Mouse (Mus musculus) embryonic facial prominence, embryonic 11.5 days (tissue): ENCODE results near the gene Pard3. TPM values are rescaled to one million over a fixed set of nuclear protein-coding genes. Genes with fewer than 3 reads are reported as not detected.

ENCODE experiments used
- ATAC-seq: fragments of 200-750 bp; cut with Nextera tagmentation; replicated peaks from 2 replicates; pipeline ENCODE4 v1.8.0; 2017; ENCODE audit warnings: low read depth; ENCODE audit not compliant: insufficient number of reproducible peaks, low FRiP score, low TSS enrichment
- DNase-seq: peaks from one replicate; pipeline ENCODE4 v3.0.0-alpha.2; 2015; ENCODE audit warnings: low spot score
- H3K27ac ChIP-seq: fragments of 300-500 bp; sonication (generic); replicated peaks from 2 replicates; pipeline ENCODE4 v1.5.1; 2014; ENCODE audit warnings: mild to moderate bottlenecking, low read depth, low read length, control low read depth
- H3K27me3 ChIP-seq: fragments of 300-500 bp; sonication (generic); 2 replicates; pipeline ENCODE4 v1.6.1; 2014; ENCODE audit warnings: mild to moderate bottlenecking, low read length, moderate library complexity, mixed read lengths; ENCODE audit not compliant: control insufficient read depth, insufficient read depth
- H3K36me3 ChIP-seq: fragments of 300-500 bp; sonication (generic); replicated peaks from 2 replicates; pipeline ENCODE4 v1.6.1; 2014; ENCODE audit warnings: low read depth, mild to moderate bottlenecking, low read length, moderate library complexity, mixed read lengths; ENCODE audit not compliant: control insufficient read depth, insufficient read depth
- H3K4me1 ChIP-seq: fragments of 300-500 bp; sonication (generic); 2 replicates; pipeline ENCODE4 v1.6.1; 2014; ENCODE audit warnings: low read length, mixed read lengths; ENCODE audit not compliant: control insufficient read depth, insufficient read depth
- H3K4me2 ChIP-seq: fragments of 300-500 bp; sonication (generic); 2 replicates; pipeline ENCODE4 v1.6.1; 2014; ENCODE audit warnings: low read depth, mild to moderate bottlenecking, control low read depth, low read length, moderate library complexity
- H3K4me3 ChIP-seq: fragments of 300-500 bp; sonication (generic); 2 replicates; pipeline ENCODE4 v1.5.1; 2014; ENCODE audit warnings: low read depth, low read length, control low read depth
- H3K9ac ChIP-seq: fragments of 300-500 bp; sonication (generic); replicated peaks from 2 replicates; pipeline ENCODE4 v1.6.1; 2014; ENCODE audit warnings: mild to moderate bottlenecking, control low read depth, low read length
- H3K9me3 ChIP-seq: fragments of 300-500 bp; sonication (generic); replicated peaks from 2 replicates; pipeline ENCODE4 v1.6.1; 2016; ENCODE audit warnings: mild to moderate bottlenecking, low read length, inconsistent platforms, mixed read lengths; ENCODE audit not compliant: control insufficient read depth
- WGBS: fragments of 180-500 bp; shearing (Covaris S2); extraction: QIAGEN DNeasy Blood & Tissue Kit; methylation state at CpG from one replicate; pipeline ENCODE4 v1.1.7; 2014; 5-methylcytosine and 5-hydroxymethylcytosine counted together
- polyA plus RNA-seq: library from polyadenylated mRNA; unstranded; fragments of >200 nt; fragmentation: Nextera tagmentation; extraction: Ambion mirVana; gene quantifications from 2 replicates; pipeline ENCODE4 v1.2.1, GENCODE M21; 2014

Gene Pard3
- polyA plus RNA-seq, 1 experiment from 2014 or later = 34.5 TPM

- Histone ChIP-seq H3K4me3 (no peak overlapping the region), H3K9me3 (no peaks in the 10 kb centered on the region), H3K9ac (no peak overlapping the region), H3K27ac (no peak overlapping the region), H3K4me1 (no peaks in the 10 kb centered on the region), H3K36me3 (no peaks in the 10 kb centered on the region), H3K4me2 (no peak overlapping the region), H3K27me3 (no peaks in the 10 kb centered on the region)
- WGBS = 75% methylated on average over 13 of the region's 13 CpGs
- no peak for ATAC-seq
- no peak for DNase-seq
Observed at GRCm38 (mm10) chr8:127499720-127500114, 436.0 kb downstream of the Pard3 start.

GRCm38 (mm10) chr8:127500206-127500605 lies 436.5 kb downstream of the Pard3 start:
- no peak overlapping the region for H3K9ac ChIP-seq
- ATAC-seq = peak; percentile 71; the same call in 1 of the 2 replicates
- no peaks in the 10 kb centered on the region for H3K9me3 ChIP-seq
- no peak overlapping the region for H3K4me2 ChIP-seq
- WGBS = 20% methylated on average over 7 of the region's 7 CpGs
- no peaks in the 10 kb centered on the region for H3K36me3 ChIP-seq
- no peaks in the 10 kb centered on the region for H3K4me1 ChIP-seq
- H3K27me3 ChIP-seq = no peaks in the 10 kb centered on the region
- H3K27ac ChIP-seq = no peak overlapping the region
- no peak overlapping the region for H3K4me3 ChIP-seq
- peak; percentile 40 for DNase-seq

- 88% methylated on average over 1 of the region's 1 CpGs for WGBS
Observed at GRCm38 (mm10) chr8:127501756-127502155, 438.1 kb downstream of the Pard3 start.

GRCm38 (mm10) chr8:127505286-127505685 lies 441.6 kb downstream of the Pard3 start:
- H3K27ac ChIP-seq = no peak overlapping the region
- ATAC-seq = no peak
- no peaks in the 10 kb centered on the region for H3K9me3 ChIP-seq
- DNase-seq = no peak
- no peaks in the 10 kb centered on the region for H3K4me1 ChIP-seq
- 96% methylated on average over 1 of the region's 1 CpGs for WGBS
- no peaks in the 10 kb centered on the region for H3K36me3 ChIP-seq
- H3K27me3 ChIP-seq = no peaks in the 10 kb centered on the region
- H3K4me3 ChIP-seq = no peak overlapping the region
- H3K4me2 ChIP-seq = no peak overlapping the region
- no peak overlapping the region for H3K9ac ChIP-seq

More at GRCm38 (mm10) chr8:127501756-127502155, 438.1 kb downstream of the Pard3 start:
- DNase-seq (no peak), ATAC-seq (no peak)
- Histone ChIP-seq H3K4me1 (no peaks in the 10 kb centered on the region), H3K27ac (no peak overlapping the region), H3K4me3 (no peak overlapping the region), H3K9ac (no peak overlapping the region), H3K9me3 (no peaks in the 10 kb centered on the region), H3K4me2 (no peak overlapping the region), H3K27me3 (no peaks in the 10 kb centered on the region), H3K36me3 (no peaks in the 10 kb centered on the region)

- H3K27ac ChIP-seq = no peak overlapping the region
- H3K36me3 ChIP-seq = no peaks in the 10 kb centered on the region
- no peaks in the 10 kb centered on the region for H3K9me3 ChIP-seq
- no peak overlapping the region for H3K4me2 ChIP-seq
- H3K27me3 ChIP-seq = no peaks in the 10 kb centered on the region
- H3K9ac ChIP-seq = no peak overlapping the region
- 96% methylated on average over 1 of the region's 1 CpGs for WGBS
- ATAC-seq (no peak), DNase-seq (no peak)
- H3K4me3 ChIP-seq = no peak overlapping the region
- no peaks in the 10 kb centered on the region for H3K4me1 ChIP-seq
Observed at GRCm38 (mm10) chr8:127506336-127506735, 442.6 kb downstream of the Pard3 start.

- ATAC-seq (no peak), DNase-seq (no peak)
- Histone ChIP-seq H3K36me3 (no peaks in the 10 kb centered on the region), H3K9me3 (no peaks in the 10 kb centered on the region), H3K9ac (no peak overlapping the region), H3K4me3 (no peak overlapping the region), H3K27me3 (no peaks in the 10 kb centered on the region), H3K27ac (no peak overlapping the region), H3K4me2 (no peak overlapping the region), H3K4me1 (no peaks in the 10 kb centered on the region)
- 81% methylated on average over 1 of the region's 1 CpGs for WGBS
Observed at GRCm38 (mm10) chr8:127511341-127511740, 447.6 kb downstream of the Pard3 start.

- Histone ChIP-seq H3K9ac (no peak overlapping the region), H3K27me3 (no peaks in the 10 kb centered on the region), H3K36me3 (no peaks in the 10 kb centered on the region), H3K4me3 (no peak overlapping the region), H3K9me3 (no peaks in the 10 kb centered on the region), H3K4me1 (no peaks in the 10 kb centered on the region), H3K27ac (no peak overlapping the region), H3K4me2 (no peak overlapping the region)
- ATAC-seq (no peak), DNase-seq (no peak)
- WGBS = 43% methylated on average over 1 of the region's 1 CpGs
Observed at GRCm38 (mm10) chr8:127512001-127512573, 448.4 kb downstream of the Pard3 start.

- no peak overlapping the region for H3K4me2 ChIP-seq
- no peaks in the 10 kb centered on the region for H3K27me3 ChIP-seq
- H3K4me3 ChIP-seq = no peak overlapping the region
- WGBS = 53% methylated on average over 4 of the region's 4 CpGs
- DNase-seq = no peak
- H3K27ac ChIP-seq = no peak overlapping the region
- H3K9ac ChIP-seq = no peak overlapping the region
- no peaks in the 10 kb centered on the region for H3K9me3 ChIP-seq
- no peaks in the 10 kb centered on the region for H3K4me1 ChIP-seq
- no peak for ATAC-seq
- no peaks in the 10 kb centered on the region for H3K36me3 ChIP-seq
Observed at GRCm38 (mm10) chr8:127512580-127512979, 448.9 kb downstream of the Pard3 start.
